Mouse (Mus musculus) liver, adult 2 months (tissue): ENCODE measurements around the gene Nrbp1. TPM values are rescaled to one million over a fixed set of nuclear protein-coding genes. Genes with fewer than 3 reads are reported as not detected.
A peak's percentile ranks its signal among the peaks of the same experiment; 100 is the strongest.

Experiments used
- DNase-seq: peaks from one replicate; pipeline ENCODE4 v3.0.0-alpha.2; 2011; ENCODE audit warnings: low read depth, low spot score; ENCODE audit errors: extremely low read depth
- H3K27ac ChIP-seq: fragments of 200-500 bp; replicated peaks from 2 replicates; pipeline ENCODE4 v1.5.1; 2012; ENCODE audit warnings: low read depth, mild to moderate bottlenecking, control low read depth, inconsistent platforms, low read length; ENCODE audit not compliant: insufficient read depth
- H3K27me3 ChIP-seq: fragments of 200-500 bp; 2 replicates; pipeline ENCODE4 v1.6.1; 2012; ENCODE audit warnings: mild to moderate bottlenecking, moderate library complexity, low read length, inconsistent platforms; ENCODE audit not compliant: control insufficient read depth, insufficient read depth
- H3K36me3 ChIP-seq: fragments of 200-500 bp; 2 replicates; pipeline ENCODE4 v1.6.1; 2012; ENCODE audit warnings: low read length, inconsistent platforms; ENCODE audit not compliant: control insufficient read depth, insufficient read depth
- H3K4me1 ChIP-seq: fragments of 200-500 bp; 2 replicates; pipeline ENCODE4 v1.6.1; 2011; ENCODE audit warnings: low read length; ENCODE audit not compliant: control insufficient read depth, insufficient read depth
- H3K4me3 ChIP-seq: fragments of 200-500 bp; 2 replicates; pipeline ENCODE4 v1.5.1; 2011; ENCODE audit warnings: low read depth, mild to moderate bottlenecking, control low read depth, low read length, moderate library complexity; ENCODE audit not compliant: insufficient read depth
- H3K79me2 ChIP-seq: fragments of 200-500 bp; 2 replicates; pipeline ENCODE4 v1.6.1; 2012; ENCODE audit warnings: inconsistent platforms, mild to moderate bottlenecking, low read length, moderate library complexity; ENCODE audit not compliant: control insufficient read depth, insufficient read depth
- H3K9ac ChIP-seq: fragments of 200-500 bp; 2 replicates; pipeline ENCODE4 v1.6.1; 2012; ENCODE audit warnings: low read depth, mild to moderate bottlenecking, control low read depth, inconsistent platforms, low read length
- CTCF ChIP-seq: fragments of 200-500 bp; IDR thresholded peaks from 2 replicates; pipeline ENCODE4 v1.5.1; 2011; ENCODE audit warnings: low read depth, low read length, control low read depth
- POLR2A ChIP-seq: fragments of 200-500 bp; IDR thresholded peaks from 2 replicates; pipeline ENCODE4 v1.6.1; 2011; ENCODE audit warnings: low read length, control low read depth; ENCODE audit not compliant: insufficient read depth; ENCODE audit errors: extremely low read depth
- WGBS: fragments of 180-500 bp; shearing (Covaris S2); methylation state at CpG from one replicate; pipeline ENCODE4 v1.1.7; 2018; 5-methylcytosine and 5-hydroxymethylcytosine counted together
- polyA plus RNA-seq: library from polyadenylated mRNA; depleted of rRNA; stranded (reverse); fragments of >200 nt; gene quantifications from 2 replicates; pipeline ENCODE4 v1.2.3, GENCODE M21; 2012; rRNA removed
- total RNA-seq: library from RNA; depleted of rRNA; stranded (reverse); fragments of >200 nt; gene quantifications from 2 replicates; pipeline ENCODE4 v1.2.3, GENCODE M21; 2014; rRNA removed

Nrbp1 gene
- total and polyA plus RNA-seq, 2 experiments: 51.5 to 112 TPM

DNA sequence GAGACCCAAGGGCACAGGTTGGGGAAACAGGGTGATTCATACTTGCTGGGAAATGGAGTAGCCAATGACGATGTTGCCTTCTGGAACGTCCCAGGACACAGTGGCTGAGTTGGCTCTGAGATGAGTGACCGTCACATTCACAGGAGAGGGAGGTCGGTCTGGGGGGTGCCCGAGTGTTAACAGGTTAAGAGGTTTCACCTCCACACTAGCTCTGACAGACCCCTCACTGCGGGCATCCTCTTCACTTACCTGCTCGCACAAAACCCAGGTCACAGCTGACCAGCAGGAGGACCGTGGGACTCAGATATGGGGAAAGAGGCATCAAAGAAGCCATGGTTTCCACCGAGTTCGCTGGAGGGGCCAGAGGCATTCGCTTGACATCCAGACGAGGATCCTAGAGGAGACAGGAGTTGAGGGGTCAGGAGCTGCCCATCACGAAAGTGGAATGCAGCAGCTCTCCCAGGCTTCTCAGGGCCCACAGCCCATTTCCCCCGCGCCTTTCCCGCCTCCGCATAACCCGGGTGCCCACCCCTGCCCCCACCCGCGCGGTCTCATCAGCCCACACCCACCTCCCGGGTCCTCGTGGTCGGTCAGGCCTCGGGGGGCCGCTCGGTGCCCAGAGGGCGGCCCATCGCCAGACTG lies 54.4 kb downstream of the Nrbp1 start:
- H3K79me2 ChIP-seq: peaks cover 5% of the 10 kb centered on the region; the same call in 1 of the 2 replicates
- H3K36me3 ChIP-seq: peaks cover 3% of the 10 kb centered on the region; the same call in 1 of the 2 replicates
- peaks cover 17% of the 10 kb centered on the region; the same call in 1 of the 2 replicates for H3K4me1 ChIP-seq
- H3K27ac ChIP-seq: peak overlapping the region; percentile 85
- 0 out of 2 replicates have a peak, but pooled peaks have one; percentile 14 for TF ChIP-seq CTCF
- TF ChIP-seq POLR2A: no peak
- 10% methylated on average over 29 of the region's 29 CpGs for WGBS
- DNase-seq: peak; percentile 18
- peak overlapping the region; percentile 93 for H3K9ac ChIP-seq
- no peaks in the 10 kb centered on the region for H3K27me3 ChIP-seq
- peak overlapping the region; percentile 68 for H3K4me3 ChIP-seq

DNA sequence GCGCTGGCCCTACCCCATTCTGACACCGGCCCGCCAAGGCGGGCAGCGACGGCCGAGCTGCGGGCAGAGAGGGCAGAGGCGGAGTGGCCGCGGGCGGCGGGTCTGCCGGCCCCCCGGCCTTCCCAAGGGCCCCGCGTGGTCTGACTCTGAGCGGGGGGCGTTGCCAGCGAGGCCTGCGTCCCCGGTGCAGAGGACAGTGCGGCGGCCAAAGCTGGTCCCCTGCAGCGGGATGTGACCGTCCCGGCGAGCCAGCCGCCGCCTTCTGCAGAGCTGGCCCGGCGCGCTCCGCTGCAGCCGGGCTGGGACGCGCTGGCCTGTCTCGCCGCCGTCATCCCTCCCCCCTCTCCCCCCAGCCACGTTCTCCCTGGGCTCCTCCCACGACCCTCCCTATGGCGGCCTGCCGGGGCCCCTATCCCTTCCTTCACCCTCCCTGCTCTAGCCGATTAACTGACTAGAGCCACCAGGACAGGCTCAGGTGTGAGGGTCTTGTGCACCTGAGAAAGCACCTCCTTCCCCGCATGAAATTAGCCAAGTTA lies 55.0 kb downstream of the Nrbp1 start, which contains the start of gene Fndc4:
Gene Fndc4, minus strand, starts transcription at position 475 of the 536 bp plus-strand sequence.
- Histone ChIP-seq H3K4me3 (peak within 1 kb of the TSS; percentile 68), H3K27me3 (no peaks in the 10 kb centered on the region), H3K79me2 (peaks cover 5% of the 10 kb centered on the region; the same call in 1 of the 2 replicates), H3K27ac (peak within 1 kb of the TSS; percentile 96), H3K9ac (peak within 1 kb of the TSS; percentile 93), H3K36me3 (peaks cover 8% of the 10 kb centered on the region; the same call in 1 of the 2 replicates), H3K4me1 (peaks cover 14% of the 10 kb centered on the region; the same call in 1 of the 2 replicates)
- WGBS: under 1% methylated on average over 46 of the region's 46 CpGs
- TF ChIP-seq CTCF (no peak), POLR2A (no peak)
- no peak for DNase-seq

DNA sequence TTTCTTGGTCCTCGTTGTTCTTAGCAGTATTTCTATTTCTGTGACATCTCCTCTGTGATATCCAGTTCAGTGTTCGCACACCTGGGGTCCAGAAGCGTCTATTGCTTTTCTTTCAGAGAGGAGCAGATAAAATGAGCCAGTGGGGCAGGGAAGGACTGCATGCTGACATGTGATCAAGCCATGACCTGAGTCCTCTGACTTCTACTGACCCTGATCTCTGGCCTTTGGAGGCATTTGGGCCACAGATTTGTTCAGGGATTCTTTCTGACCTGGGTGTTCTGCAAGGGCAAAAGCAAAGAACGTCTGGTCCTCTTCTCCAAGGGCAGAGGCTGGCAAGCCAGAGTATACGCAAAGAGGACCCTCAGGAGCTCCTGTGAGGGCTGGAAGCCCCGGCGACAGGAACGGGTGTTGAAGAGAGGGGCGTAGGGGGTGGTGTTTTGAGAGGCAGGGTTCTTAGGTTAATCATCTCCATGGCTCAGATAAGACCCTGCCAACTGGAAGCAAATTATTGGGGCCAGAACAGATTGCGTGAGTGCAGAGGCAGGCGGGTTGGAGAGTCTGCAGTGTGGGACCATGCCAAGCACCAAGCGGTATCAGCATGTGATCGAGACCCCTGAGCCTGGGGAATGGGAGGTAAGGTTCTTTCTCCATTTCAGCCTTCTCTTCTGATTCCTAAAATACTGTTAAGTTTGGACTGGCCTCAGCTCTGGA lies 56.5 kb downstream of the Nrbp1 start, which contains the start of gene Gckr:
Gene Gckr, plus strand, starts transcription at position 397 of the 711 bp plus-strand sequence.
- no peaks in the 10 kb centered on the region for H3K27me3 ChIP-seq
- H3K36me3 ChIP-seq: peaks cover 15% of the 10 kb centered on the region; the same call in 1 of the 2 replicates
- 17% methylated on average over 13 of the region's 13 CpGs for WGBS
- peaks cover 5% of the 10 kb centered on the region; the same call in 1 of the 2 replicates for H3K79me2 ChIP-seq
- TF ChIP-seq CTCF (no peak), POLR2A (no peak)
- H3K27ac ChIP-seq: peak within 1 kb of the TSS; percentile 96
- H3K4me3 ChIP-seq: peak within 1 kb of the TSS; percentile 44
- H3K4me1 ChIP-seq: peaks cover 14% of the 10 kb centered on the region; the same call in 1 of the 2 replicates
- peak; percentile 97 for DNase-seq
- peak within 1 kb of the TSS; percentile 51 for H3K9ac ChIP-seq

DNA sequence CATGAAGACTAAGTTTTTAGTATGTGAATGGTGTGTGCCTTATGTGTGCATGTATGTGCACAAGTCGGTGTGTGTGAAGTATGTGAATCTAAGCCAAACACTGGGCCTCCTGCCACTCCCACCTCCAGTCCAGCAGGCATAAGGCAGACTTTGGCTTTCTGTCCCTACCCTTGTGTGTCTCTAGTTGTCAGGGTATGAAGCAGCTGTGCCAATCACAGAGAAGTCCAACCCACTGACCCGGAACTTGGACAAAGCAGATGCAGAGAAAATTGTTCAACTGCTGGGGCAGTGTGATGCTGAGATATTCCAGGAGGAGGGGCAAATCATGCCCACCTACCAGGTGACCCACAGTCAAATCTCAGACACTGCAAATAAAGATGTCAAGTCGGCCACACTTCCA lies 57.3 kb downstream of the Nrbp1 start:
- Histone ChIP-seq H3K79me2 (peaks cover 5% of the 10 kb centered on the region; the same call in 1 of the 2 replicates), H3K4me1 (peaks cover 14% of the 10 kb centered on the region; the same call in 1 of the 2 replicates), H3K36me3 (peaks cover 21% of the 10 kb centered on the region; the same call in 1 of the 2 replicates), H3K4me3 (peak overlapping the region; percentile 31; the same call in 1 of the 2 replicates), H3K27ac (peak overlapping the region; percentile 96), H3K9ac (peak overlapping the region; percentile 48; the same call in 1 of the 2 replicates), H3K27me3 (no peaks in the 10 kb centered on the region)
- peak; percentile 95 for DNase-seq
- TF ChIP-seq CTCF (no peak), POLR2A (no peak)
- WGBS: 18% methylated on average over 3 of the region's 3 CpGs

DNA sequence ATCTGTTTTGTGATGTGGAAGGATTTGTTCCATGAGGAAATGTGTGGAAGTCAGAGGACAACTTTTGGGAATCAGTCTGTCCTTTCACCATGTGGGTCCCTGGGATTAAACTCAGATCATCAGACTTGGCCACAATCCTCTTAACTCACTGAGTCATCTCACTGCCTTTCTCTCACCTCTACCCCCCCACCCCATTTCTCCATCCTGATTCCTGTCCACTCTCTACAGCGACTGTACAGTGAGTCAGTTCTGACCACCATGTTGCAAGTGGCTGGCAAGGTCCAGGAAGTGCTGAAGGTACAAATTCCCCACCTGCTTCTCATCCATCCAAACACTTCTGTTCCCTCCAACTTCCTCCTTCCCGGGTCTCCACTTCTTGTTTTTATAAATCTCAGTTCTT lies 57.8 kb downstream of the Nrbp1 start:
- H3K4me3 ChIP-seq: no peak overlapping the region
- TF ChIP-seq CTCF: no peak
- no peak for TF ChIP-seq POLR2A
- H3K27me3 ChIP-seq: no peaks in the 10 kb centered on the region
- peaks cover 25% of the 10 kb centered on the region for H3K36me3 ChIP-seq
- H3K9ac ChIP-seq: no peak overlapping the region
- peaks cover 5% of the 10 kb centered on the region; the same call in 1 of the 2 replicates for H3K79me2 ChIP-seq
- peak; percentile 7 for DNase-seq
- 48% methylated on average over 2 of the region's 2 CpGs for WGBS
- peaks cover 14% of the 10 kb centered on the region; the same call in 1 of the 2 replicates for H3K4me1 ChIP-seq
- H3K27ac ChIP-seq: no peak overlapping the region

Other genes starting within 250 kb of the Nrbp1 start
- 172 and 185 TPM in 2 replicates for gene Atraid, start 192.6 kb upstream of the Nrbp1 start, total RNA-seq
- gene Atraid, start 192.6 kb upstream of the Nrbp1 start, polyA plus RNA-seq: 160 TPM in 2 replicates
- 6.1 and 6.7 TPM in 2 replicates for gene Slc5a6, start 191.9 kb upstream of the Nrbp1 start, total RNA-seq
- gene Slc5a6, start 191.9 kb upstream of the Nrbp1 start, polyA plus RNA-seq: 15.5 and 16.2 TPM in 2 replicates
- 10.7 and 11.8 TPM in 2 replicates for gene Cad, start 186.1 kb upstream of the Nrbp1 start, total RNA-seq
- gene Cad, start 186.1 kb upstream of the Nrbp1 start, polyA plus RNA-seq: 8.4 and 12.7 TPM in 2 replicates
- not detected in 2 replicates for gene Dnajc5g, start 134.6 kb upstream of the Nrbp1 start, total RNA-seq
- not detected in 2 replicates for gene Dnajc5g, start 134.6 kb upstream of the Nrbp1 start, polyA plus RNA-seq
- gene Slc30a3, start 132.6 kb upstream of the Nrbp1 start, total RNA-seq: 0.37 and 0.60 TPM in 2 replicates
- 0.37 and 0.97 TPM in 2 replicates for gene Slc30a3, start 132.6 kb upstream of the Nrbp1 start, polyA plus RNA-seq
- gene Trim54, start 124.2 kb upstream of the Nrbp1 start, total RNA-seq: 0.28 TPM in 1 of 2 replicates, not detected in the other
- gene Trim54, start 124.2 kb upstream of the Nrbp1 start, polyA plus RNA-seq: not detected in 2 replicates
- gene Ucn, start 102.0 kb upstream of the Nrbp1 start, total RNA-seq: not detected in 2 replicates
- not detected in 2 replicates for gene Ucn, start 102.0 kb upstream of the Nrbp1 start, polyA plus RNA-seq
- gene Mpv17, start 86.6 kb upstream of the Nrbp1 start, total RNA-seq: 49.0 and 58.8 TPM in 2 replicates
- 88.8 and 92.3 TPM in 2 replicates for gene Mpv17, start 86.6 kb upstream of the Nrbp1 start, polyA plus RNA-seq
- 1.0 and 2.6 TPM in 2 replicates for gene Gm29609, start 61.0 kb upstream of the Nrbp1 start, total RNA-seq
- gene Gm29609, start 61.0 kb upstream of the Nrbp1 start, polyA plus RNA-seq: 2.3 and 2.8 TPM in 2 replicates
- gene Gtf3c2, start 60.7 kb upstream of the Nrbp1 start, total RNA-seq: 10.9 and 17.5 TPM in 2 replicates
- 21.0 and 33.0 TPM in 2 replicates for gene Gtf3c2, start 60.7 kb upstream of the Nrbp1 start, polyA plus RNA-seq
- 13.3 and 13.7 TPM in 2 replicates for gene Snx17, start 47.6 kb upstream of the Nrbp1 start, total RNA-seq
- gene Snx17, start 47.6 kb upstream of the Nrbp1 start, polyA plus RNA-seq: 19.1 and 22.5 TPM in 2 replicates
- gene Eif2b4, start 47.4 kb upstream of the Nrbp1 start, total RNA-seq: 18.5 and 18.7 TPM in 2 replicates
- 47.2 and 51.0 TPM in 2 replicates for gene Eif2b4, start 47.4 kb upstream of the Nrbp1 start, polyA plus RNA-seq
- 3.1 and 4.2 TPM in 2 replicates for gene Zfp513, start 38.6 kb upstream of the Nrbp1 start, total RNA-seq
- gene Zfp513, start 38.6 kb upstream of the Nrbp1 start, polyA plus RNA-seq: 17.6 and 27.6 TPM in 2 replicates
- gene Ppm1g, start 20.2 kb upstream of the Nrbp1 start, total RNA-seq: 19.7 and 23.5 TPM in 2 replicates
- 31.6 and 32.3 TPM in 2 replicates for gene Ppm1g, start 20.2 kb upstream of the Nrbp1 start, polyA plus RNA-seq
- not detected in 2 replicates for gene Gm9970, start 368 bp downstream of the Nrbp1 start, total RNA-seq
- gene Gm9970, start 368 bp downstream of the Nrbp1 start, polyA plus RNA-seq: not detected in 2 replicates
- gene Krtcap3, start 10.8 kb downstream of the Nrbp1 start, total RNA-seq: 1.7 and 2.1 TPM in 2 replicates
- gene Krtcap3, start 10.8 kb downstream of the Nrbp1 start, polyA plus RNA-seq: 4.3 and 8.3 TPM in 2 replicates
- gene Ift172, start 50.3 kb downstream of the Nrbp1 start, total RNA-seq: 17.8 and 20.1 TPM in 2 replicates
- gene Ift172, start 50.3 kb downstream of the Nrbp1 start, polyA plus RNA-seq: 11.0 and 11.7 TPM in 2 replicates
- 30.6 and 34.8 TPM in 2 replicates for gene Fndc4, start 55.2 kb downstream of the Nrbp1 start, total RNA-seq
- 90.7 and 97.7 TPM in 2 replicates for gene Fndc4, start 55.2 kb downstream of the Nrbp1 start, polyA plus RNA-seq
- 113 and 114 TPM in 2 replicates for gene Gckr, start 56.6 kb downstream of the Nrbp1 start, total RNA-seq
- gene Gckr, start 56.6 kb downstream of the Nrbp1 start, polyA plus RNA-seq: 199 and 282 TPM in 2 replicates
- 8.1 and 9.0 TPM in 2 replicates for gene Zfp512, start 211.6 kb downstream of the Nrbp1 start, total RNA-seq
- gene Zfp512, start 211.6 kb downstream of the Nrbp1 start, polyA plus RNA-seq: 4.6 and 4.9 TPM in 2 replicates
- gene 4930548H24Rik, start 244.9 kb downstream of the Nrbp1 start, total RNA-seq: not detected in 2 replicates
- gene 4930548H24Rik, start 244.9 kb downstream of the Nrbp1 start, polyA plus RNA-seq: not detected in 2 replicates